ENCODE assay signal across 13 mouse cellular contexts in the genomic region with DNA sequence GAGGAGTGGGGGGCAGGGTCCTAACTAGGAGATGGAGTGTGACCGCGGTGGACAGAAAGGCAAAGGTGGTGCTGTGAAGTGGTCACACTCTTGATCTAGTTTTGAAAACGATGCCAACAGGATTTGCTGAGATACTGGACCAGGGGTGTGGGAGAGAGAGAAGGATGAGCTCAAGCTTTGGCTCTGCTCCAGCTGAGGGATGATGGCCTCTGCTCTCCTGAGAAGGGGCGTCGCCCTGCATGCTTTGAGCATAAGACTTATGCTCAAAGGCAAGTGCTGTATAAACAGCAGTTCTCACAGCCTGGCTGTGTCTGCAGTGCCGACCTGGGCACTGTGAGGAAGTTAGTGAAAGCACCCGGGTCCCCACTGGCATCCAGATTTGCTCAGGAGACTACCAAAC. TPM values are rescaled to one million over a fixed set of nuclear protein-coding genes. Genes with fewer than 3 reads are reported as not detected.
DNase-seq lines count a peak whose midpoint lies in the region; ATAC-seq lines count a peak whose summit lies in the region.
"Had no signal": no experiment of that assay in that cellular context is flagged by ENCODE, and none has a peak within 500 bp of the region (broad histone marks: within the 10 kb centered on the region; RNA-seq: fewer than 3 reads in every experiment).

No protein-coding gene starts in this region.

- peaks cover 52% of the 10 kb centered on the region for H3K27me3 ChIP-seq in neural tube, embryonic 13.5 days
- H3K27me3 ChIP-seq in neural tube, embryonic 15.5 days (replicated peaks): peaks cover 35% of the 10 kb centered on the region
- H3K27me3 ChIP-seq in stomach, embryonic 14.5 days (ENCODE audit: control insufficient read depth, insufficient read depth, low read length): 0 out of 2 replicates have a peak, but pooled peaks cover 2% of the 10 kb centered on the region

- no peak overlapping the region for H3K4me2 ChIP-seq in neural tube, embryonic 13.5 days
- H3K4me2 ChIP-seq in neural tube, embryonic 15.5 days: no peak overlapping the region
- H3K4me2 ChIP-seq in stomach, embryonic 14.5 days (replicated peaks; ENCODE audit: low read depth, low read length): no peak overlapping the region
- H3K4me2 ChIP-seq: heart, embryonic 15.5 days had no signal

- no peaks in the 10 kb centered on the region for H3K9me3 ChIP-seq in neural tube, embryonic 13.5 days
- no peaks in the 10 kb centered on the region for H3K9me3 ChIP-seq in neural tube, embryonic 15.5 days (replicated peaks)
- H3K9me3 ChIP-seq in stomach, embryonic 14.5 days (ENCODE audit: control insufficient read depth, low read depth, low read length): no peaks in the 10 kb centered on the region
- H3K9me3 ChIP-seq: heart, embryonic 15.5 days had no signal

- no peaks in the 10 kb centered on the region for H3K36me3 ChIP-seq in neural tube, embryonic 13.5 days
- H3K36me3 ChIP-seq in neural tube, embryonic 15.5 days: no peaks in the 10 kb centered on the region
- H3K36me3 ChIP-seq in stomach, embryonic 14.5 days (ENCODE audit: control insufficient read depth, insufficient read depth, low read length): no peaks in the 10 kb centered on the region
- H3K36me3 ChIP-seq: heart, embryonic 15.5 days had no signal

- H3K9ac ChIP-seq in neural tube, embryonic 13.5 days: peak overlapping the region; percentile 6; the same call in 1 of the 2 replicates
- no peak overlapping the region for H3K9ac ChIP-seq in neural tube, embryonic 15.5 days (replicated peaks)
- no peak overlapping the region for H3K9ac ChIP-seq in stomach, embryonic 14.5 days (replicated peaks; ENCODE audit: low read depth, low read length)
- H3K9ac ChIP-seq: heart, embryonic 15.5 days had no signal

- H3K27ac ChIP-seq in neural tube, embryonic 13.5 days (replicated peaks): no peak overlapping the region
- no peak overlapping the region for H3K27ac ChIP-seq in neural tube, embryonic 15.5 days (replicated peaks)
- H3K27ac ChIP-seq in stomach, embryonic 14.5 days (ENCODE audit: low read length): peak overlapping the region; percentile 33; the same call in 1 of the 2 replicates
- H3K27ac ChIP-seq: heart, embryonic 15.5 days had no signal

- H3K4me1 ChIP-seq in neural tube, embryonic 13.5 days (replicated peaks): peaks cover 53% of the 10 kb centered on the region
- H3K4me1 ChIP-seq in neural tube, embryonic 15.5 days: peaks cover 25% of the 10 kb centered on the region
- peaks cover 49% of the 10 kb centered on the region for H3K4me1 ChIP-seq in stomach, embryonic 14.5 days (ENCODE audit: control insufficient read depth, insufficient read depth, low read length)

- ATAC-seq in neural tube, embryonic 13.5 days (ENCODE audit: low read depth): no peak
- ATAC-seq in neural tube, embryonic 15.5 days (ENCODE audit: low FRiP score): no peak
- no peak for ATAC-seq in stomach, embryonic 14.5 days (ENCODE audit: insufficient number of reproducible peaks, insufficient read depth, low FRiP score, low read depth)

- DNase-seq in heart, adult 11 months: peak; percentile 92
- DNase-seq in heart, adult 8-10 months (ENCODE audit: low spot score): no peak
- DNase-seq in gastrocnemius, postnatal 14 days: peak; percentile 73
- DNase-seq in B cell, adult 2 months: no peak
- no peak for DNase-seq in kidney, adult 18-20 months
- DNase-seq: adrenal gland, postnatal 25 days; cerebellum, adult 18-20 months; lung, postnatal 14 days had no signal

- H3K4me3 ChIP-seq in neural tube, embryonic 13.5 days: no peak overlapping the region
- no peak overlapping the region for H3K4me3 ChIP-seq in neural tube, embryonic 15.5 days (replicated peaks)
- H3K4me3 ChIP-seq in stomach, embryonic 14.5 days (ENCODE audit: low read depth, low read length): no peak overlapping the region
- H3K4me3 ChIP-seq: heart, embryonic 15.5 days had no signal

- intact Hi-C loops in gastrocnemius, postnatal 14 days (cut with DNase I; ENCODE audit: low total_unique reads): no loop called here

- WGBS in neural tube, embryonic 13.5 days: 75% methylated on average over 7 of the region's 7 CpGs
- 68% methylated on average over 7 of the region's 7 CpGs for WGBS in neural tube, embryonic 15.5 days
- WGBS in stomach, embryonic 14.5 days: 39% methylated on average over 7 of the region's 7 CpGs

RNA-seq across cellular contexts. Expression of a gene that starts 2.8 kb away (rescaled TPM):
- 1 to 10 TPM; 6.8 to 9.3 (median 8.7) TPM for total RNA-seq in heart, adult 8-10 months (2022)
- polyA plus RNA-seq in neural tube, embryonic 13.5 days (2015; fragmentation: Nextera tagmentation; extraction: Ambion mirVana): 26.3 and 28.2 TPM in 2 replicates
- 19.9 and 27.4 TPM in 2 replicates for polyA plus RNA-seq in neural tube, embryonic 15.5 days (2015; fragmentation: Nextera tagmentation; extraction: Ambion mirVana)
- 10 to 100 TPM; 23.8 to 43.2 TPM for total RNA-seq in gastrocnemius, postnatal 14 days (2021)
- 88.3 and 90.1 TPM in 2 replicates for polyA plus RNA-seq in stomach, embryonic 14.5 days (2014; fragmentation: Nextera tagmentation; extraction: Ambion mirVana)
- total RNA-seq: monocyte, adult 5-6 weeks had no signal

RNA-seq across cellular contexts. Expression of a gene that starts 14.8 kb away (rescaled TPM):
- total RNA-seq in heart, adult 8-10 months (2022): 1 to 10 TPM in 3 of 4 experiments, under 1 TPM in 1; 0.79 to 2.6 (median 2.0) TPM
- polyA plus RNA-seq in neural tube, embryonic 13.5 days (2015; fragmentation: Nextera tagmentation; extraction: Ambion mirVana): 1.4 TPM in 2 replicates
- 0.89 and 1.0 TPM in 2 replicates for polyA plus RNA-seq in neural tube, embryonic 15.5 days (2015; fragmentation: Nextera tagmentation; extraction: Ambion mirVana)
- total RNA-seq in gastrocnemius, postnatal 14 days (2021): 1 to 10 TPM in 1 of 2 experiments, under 1 TPM in 1; 0.55 to 1.1 TPM
- 2.4 and 3.3 TPM in 2 replicates for polyA plus RNA-seq in stomach, embryonic 14.5 days (2014; fragmentation: Nextera tagmentation; extraction: Ambion mirVana)

RNA-seq across cellular contexts. Expression of a gene that starts 20.2 kb away (rescaled TPM):
- total RNA-seq in heart, adult 8-10 months (2022): 1 to 10 TPM; 2.1 to 3.9 (median 3.2) TPM
- 8.4 and 10.1 TPM in 2 replicates for polyA plus RNA-seq in neural tube, embryonic 13.5 days (2015; fragmentation: Nextera tagmentation; extraction: Ambion mirVana)
- polyA plus RNA-seq in neural tube, embryonic 15.5 days (2015; fragmentation: Nextera tagmentation; extraction: Ambion mirVana): 29.7 and 38.5 TPM in 2 replicates
- under 1 TPM; 0.16 to 0.69 TPM for total RNA-seq in gastrocnemius, postnatal 14 days (2021)
- 6.4 and 7.7 TPM in 2 replicates for polyA plus RNA-seq in stomach, embryonic 14.5 days (2014; fragmentation: Nextera tagmentation; extraction: Ambion mirVana)

RNA-seq across cellular contexts. Expression of a gene that starts 23.2 kb away (rescaled TPM):
- 100 to 1,000 TPM; 104 to 113 (median 111) TPM for total RNA-seq in heart, adult 8-10 months (2022)
- 51.3 and 67.5 TPM in 2 replicates for polyA plus RNA-seq in neural tube, embryonic 13.5 days (2015; fragmentation: Nextera tagmentation; extraction: Ambion mirVana)
- 56.8 and 66.1 TPM in 2 replicates for polyA plus RNA-seq in neural tube, embryonic 15.5 days (2015; fragmentation: Nextera tagmentation; extraction: Ambion mirVana)
- total RNA-seq in gastrocnemius, postnatal 14 days (2021): 10 to 100 TPM; 43.8 to 47.3 TPM
- polyA plus RNA-seq in stomach, embryonic 14.5 days (2014; fragmentation: Nextera tagmentation; extraction: Ambion mirVana): 112 and 117 TPM in 2 replicates

RNA-seq across cellular contexts. Expression of a gene that starts 23.9 kb away (rescaled TPM):
- 10 to 100 TPM; 13.0 to 17.6 (median 15.6) TPM for total RNA-seq in heart, adult 8-10 months (2022)
- polyA plus RNA-seq in neural tube, embryonic 13.5 days (2015; fragmentation: Nextera tagmentation; extraction: Ambion mirVana): 43.5 and 51.7 TPM in 2 replicates
- 21.6 and 32.6 TPM in 2 replicates for polyA plus RNA-seq in neural tube, embryonic 15.5 days (2015; fragmentation: Nextera tagmentation; extraction: Ambion mirVana)
- 10 to 100 TPM; 11.1 to 11.3 TPM for total RNA-seq in gastrocnemius, postnatal 14 days (2021)
- polyA plus RNA-seq in stomach, embryonic 14.5 days (2014; fragmentation: Nextera tagmentation; extraction: Ambion mirVana): 43.4 and 45.3 TPM in 2 replicates

Comparison
In these comparisons a context has a peak if more than half of its experiments do, and no peak if none do; other contexts are left out.
1. DNase-seq: peak in heart, adult 11 months (single experiment) and gastrocnemius, postnatal 14 days (single experiment); none in heart, adult 8-10 months (single experiment), B cell, adult 2 months (0 of 2) and kidney, adult 18-20 months (single experiment).